Mouse (Mus musculus): Measurements from ENCODE around the gene Pgrmc1.

DNA sequence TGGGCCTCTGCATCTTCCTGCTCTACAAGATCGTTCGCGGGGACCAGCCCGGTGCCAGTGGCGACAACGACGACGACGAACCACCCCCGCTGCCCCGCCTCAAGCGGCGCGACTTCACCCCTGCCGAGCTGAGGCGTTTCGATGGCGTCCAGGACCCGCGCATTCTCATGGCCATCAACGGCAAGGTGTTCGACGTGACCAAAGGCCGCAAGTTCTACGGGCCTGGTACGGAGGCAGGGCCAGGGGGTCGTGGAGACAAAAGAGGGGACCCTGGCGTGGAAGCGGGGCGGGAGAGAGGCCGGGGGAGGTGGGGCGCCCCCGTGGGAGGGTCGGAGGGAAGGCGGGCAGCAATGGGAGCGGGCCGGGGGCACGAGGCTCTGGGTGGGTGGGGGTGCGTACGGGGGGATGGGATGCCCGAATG is 394 bp downstream of the Pgrmc1 start:
- TF ChIP-seq CTCF (IDR thresholded peaks at IDR 0.05; ENCODE audit: low read depth, low read length) (no peak), POLR2A (IDR thresholded peaks at IDR 0.05; ENCODE audit: extremely low read depth, insufficient read depth, low read length) (no peak)
